Mouse (Mus musculus) neural tube, embryonic 14.5 days (tissue): ENCODE data around the gene Il10rb. TPM values are rescaled to one million over a fixed set of nuclear protein-coding genes. Genes with fewer than 3 reads are reported as not detected.

Experiments used
- ATAC-seq: fragments of 200-750 bp; cut with Nextera tagmentation; 2 replicates; pipeline ENCODE4 v1.8.0; 2017; ENCODE audit warnings: low read depth, mild to moderate bottlenecking, moderate TSS enrichment, moderate library complexity
- H3K27ac ChIP-seq: fragments of 300-500 bp; sonication (generic); 2 replicates; pipeline ENCODE4 v1.5.1; 2014; ENCODE audit warnings: low read depth, mild to moderate bottlenecking, control low read depth, low read length, moderate library complexity, mixed read lengths
- H3K27me3 ChIP-seq: fragments of 300-500 bp; sonication (generic); 2 replicates; pipeline ENCODE4 v1.6.1; 2014; ENCODE audit warnings: low read length; ENCODE audit not compliant: control insufficient read depth, insufficient read depth
- H3K36me3 ChIP-seq: fragments of 300-500 bp; sonication (generic); 2 replicates; pipeline ENCODE4 v1.6.1; 2014; ENCODE audit warnings: low read length, mixed read lengths; ENCODE audit not compliant: control insufficient read depth, insufficient read depth
- H3K4me1 ChIP-seq: fragments of 300-500 bp; sonication (generic); 2 replicates; pipeline ENCODE4 v1.6.1; 2014; ENCODE audit warnings: low read length; ENCODE audit not compliant: control insufficient read depth, insufficient read depth
- H3K4me2 ChIP-seq: fragments of 300-500 bp; sonication (generic); 2 replicates; pipeline ENCODE4 v1.6.1; 2014; ENCODE audit warnings: mild to moderate bottlenecking, low read depth, low read length, control low read depth
- H3K4me3 ChIP-seq: fragments of 300-500 bp; sonication (generic); 2 replicates; pipeline ENCODE4 v1.5.1; 2014; ENCODE audit warnings: low read depth, low read length, control low read depth, mixed read lengths
- H3K9ac ChIP-seq: fragments of 300-500 bp; sonication (generic); replicated peaks from 2 replicates; pipeline ENCODE4 v1.6.1; 2014; ENCODE audit warnings: low read depth, mild to moderate bottlenecking, control low read depth, low read length, mixed read lengths
- H3K9me3 ChIP-seq: fragments of 300-500 bp; sonication (generic); 2 replicates; pipeline ENCODE4 v1.6.1; 2016; ENCODE audit warnings: low read length; ENCODE audit not compliant: control insufficient read depth
- WGBS: fragments of 180-500 bp; shearing (Covaris S2); extraction: QIAGEN DNeasy Blood & Tissue Kit; methylation state at CpG from one replicate; pipeline ENCODE4 v1.1.7; 2014; 5-methylcytosine and 5-hydroxymethylcytosine counted together
- polyA plus RNA-seq: library from polyadenylated mRNA; unstranded; fragments of >200 nt; fragmentation: Nextera tagmentation; extraction: Ambion mirVana; gene quantifications from 2 replicates; pipeline ENCODE4 v1.2.1, GENCODE M21; 2014

Gene Il10rb
- polyA plus RNA-seq, 1 experiment from 2014 or later, result 7.1 TPM

GRCm38 (mm10) chr16:91390100-91390499, 15.9 kb upstream of the Il10rb start:
- no peak overlapping the region for H3K27ac ChIP-seq
- WGBS, result 93% methylated on average over 4 of the region's 4 CpGs
- no peak overlapping the region for H3K4me2 ChIP-seq
- no peak overlapping the region for H3K4me3 ChIP-seq
- H3K9me3 ChIP-seq, result no peaks in the 10 kb centered on the region
- H3K36me3 ChIP-seq, result peaks cover 13% of the 10 kb centered on the region
- no peaks in the 10 kb centered on the region for H3K27me3 ChIP-seq
- no peak for ATAC-seq
- H3K4me1 ChIP-seq, result no peaks in the 10 kb centered on the region
- H3K9ac ChIP-seq, result no peak overlapping the region

- Histone ChIP-seq H3K36me3 (peaks cover 16% of the 10 kb centered on the region), H3K4me1 (no peaks in the 10 kb centered on the region), H3K27me3 (no peaks in the 10 kb centered on the region), H3K9me3 (no peaks in the 10 kb centered on the region), H3K9ac (no peak within 1 kb of the TSS), H3K4me2 (no peak within 1 kb of the TSS), H3K4me3 (no peak within 1 kb of the TSS), H3K27ac (no peak within 1 kb of the TSS)
- 74% methylated on average over 5 of the region's 5 CpGs for WGBS
- no peak for ATAC-seq
Measured at GRCm38 (mm10) chr16:91391421-91391820, 14.5 kb upstream of the Il10rb start, which contains the start of gene Gm21970. Gm21970 (plus strand) TSS chr16:91391721.

DNA sequence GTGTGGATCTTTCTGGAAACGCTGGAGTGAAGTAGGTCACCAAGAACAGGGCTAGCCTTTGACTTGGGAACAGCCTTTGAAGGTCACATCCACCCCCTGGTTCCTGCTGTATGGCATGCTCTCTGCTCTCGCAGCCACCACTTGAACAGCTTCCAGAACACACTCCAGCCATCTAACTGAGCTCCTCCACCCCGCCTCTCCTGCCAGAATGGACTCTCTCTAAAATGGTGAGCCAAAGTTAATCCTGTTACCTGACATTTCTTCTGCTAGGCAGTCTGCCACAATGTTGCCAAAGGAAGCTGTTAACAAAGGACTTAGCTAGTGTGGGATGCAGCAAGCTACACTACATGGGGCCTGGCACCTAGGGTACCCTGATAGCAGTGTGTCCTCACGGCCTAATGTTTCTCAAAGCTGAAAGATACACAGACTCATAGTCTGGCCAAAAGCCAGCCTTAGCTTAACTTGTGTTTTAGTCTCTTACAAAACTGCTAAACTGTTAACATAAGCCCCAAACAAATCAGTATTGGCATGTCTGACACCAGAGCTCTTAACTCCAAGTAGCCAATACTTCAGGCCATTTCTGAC, 11.0 kb upstream of the Il10rb start:
- H3K4me2 ChIP-seq, result no peak overlapping the region
- no peak overlapping the region for H3K9ac ChIP-seq
- H3K27me3 ChIP-seq, result no peaks in the 10 kb centered on the region
- no peaks in the 10 kb centered on the region for H3K4me1 ChIP-seq
- ATAC-seq, result no peak
- 86% methylated on average over 4 of the region's 4 CpGs for WGBS
- H3K27ac ChIP-seq, result no peak overlapping the region
- peaks cover 16% of the 10 kb centered on the region for H3K36me3 ChIP-seq
- no peaks in the 10 kb centered on the region for H3K9me3 ChIP-seq
- H3K4me3 ChIP-seq, result no peak overlapping the region

DNA sequence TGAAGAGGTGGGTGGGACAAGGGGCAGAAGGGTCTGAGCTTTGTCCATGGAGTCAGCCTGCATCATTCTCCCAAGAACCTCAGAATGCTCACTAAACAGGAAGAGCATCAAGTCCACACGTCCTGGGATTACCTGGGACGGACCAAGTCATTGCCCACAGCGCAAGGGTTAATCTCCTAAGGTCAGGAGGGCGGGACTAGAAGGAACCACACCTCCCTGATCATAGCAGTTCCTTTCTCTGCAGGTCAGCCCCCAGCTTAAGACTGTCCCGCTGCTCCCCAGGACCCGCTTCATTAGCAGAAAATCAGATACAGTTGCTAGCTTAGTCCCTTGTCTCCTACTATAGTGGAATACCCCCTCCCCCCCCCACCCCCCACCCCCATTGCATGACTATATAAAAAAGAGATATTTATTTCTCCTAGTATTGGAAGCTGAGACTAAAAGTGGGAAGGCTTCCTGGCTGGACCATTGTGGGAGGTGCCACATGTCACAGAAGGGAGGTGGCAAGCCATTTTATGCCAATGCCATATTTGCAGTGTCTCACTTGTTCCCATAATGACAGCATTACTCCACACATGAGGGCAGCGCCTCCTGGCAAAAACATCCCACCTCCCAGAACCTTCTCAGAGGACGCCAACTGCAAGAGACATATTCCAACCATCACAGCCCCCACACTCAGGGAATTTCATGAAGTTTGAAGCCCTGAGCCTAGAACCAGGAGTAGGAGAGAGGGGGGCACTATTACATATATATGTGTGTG, 10.2 kb upstream of the Il10rb start:
- Histone ChIP-seq H3K4me3 (no peak overlapping the region), H3K4me2 (no peak overlapping the region), H3K9me3 (no peaks in the 10 kb centered on the region), H3K27ac (no peak overlapping the region), H3K4me1 (no peaks in the 10 kb centered on the region), H3K36me3 (peaks cover 16% of the 10 kb centered on the region), H3K9ac (no peak overlapping the region), H3K27me3 (no peaks in the 10 kb centered on the region)
- ATAC-seq, result no peak
- WGBS, result 67% methylated on average over 8 of the region's 8 CpGs

- H3K9me3 ChIP-seq, result no peaks in the 10 kb centered on the region
- H3K27ac ChIP-seq, result no peak overlapping the region
- no peak for ATAC-seq
- no peak overlapping the region for H3K9ac ChIP-seq
- H3K27me3 ChIP-seq, result no peaks in the 10 kb centered on the region
- H3K4me2 ChIP-seq, result no peak overlapping the region
- H3K4me3 ChIP-seq, result no peak overlapping the region
- no peaks in the 10 kb centered on the region for H3K4me1 ChIP-seq
- 78% methylated on average over 10 of the region's 10 CpGs for WGBS
- peaks cover 16% of the 10 kb centered on the region for H3K36me3 ChIP-seq
Measured at GRCm38 (mm10) chr16:91396844-91397537, 9.0 kb upstream of the Il10rb start.

GRCm38 (mm10) chr16:91398030-91398429, 7.9 kb upstream of the Il10rb start:
- H3K4me3 ChIP-seq, result no peak overlapping the region
- no peaks in the 10 kb centered on the region for H3K27me3 ChIP-seq
- H3K9ac ChIP-seq, result no peak overlapping the region
- H3K9me3 ChIP-seq, result no peaks in the 10 kb centered on the region
- H3K4me2 ChIP-seq, result no peak overlapping the region
- WGBS, result 85% methylated on average over 12 of the region's 12 CpGs
- H3K27ac ChIP-seq, result no peak overlapping the region
- H3K4me1 ChIP-seq, result no peaks in the 10 kb centered on the region
- ATAC-seq, result no peak
- peaks cover 11% of the 10 kb centered on the region for H3K36me3 ChIP-seq

DNA sequence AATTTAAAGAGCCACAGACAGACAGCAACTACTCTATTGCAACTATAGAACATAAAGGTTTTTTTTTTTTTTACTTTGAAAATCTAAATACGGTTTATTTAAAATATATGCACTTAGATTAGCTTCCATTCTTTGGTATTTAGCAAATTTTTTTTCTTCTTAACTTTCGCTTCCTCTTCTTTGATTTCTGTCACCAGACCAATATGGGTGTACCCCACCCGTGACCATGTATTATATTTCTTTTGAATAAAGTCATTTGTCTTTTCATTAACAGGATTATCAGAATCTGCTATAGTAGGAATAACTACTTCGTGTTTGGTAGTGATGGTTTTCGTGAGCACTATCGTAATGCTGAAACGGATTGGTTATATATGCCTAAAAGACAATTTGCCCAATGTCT, 7.0 kb upstream of the Il10rb start:
- H3K4me3 ChIP-seq, result no peak overlapping the region
- H3K27me3 ChIP-seq, result no peaks in the 10 kb centered on the region
- no peak overlapping the region for H3K9ac ChIP-seq
- WGBS, result 94% methylated on average over 7 of the region's 7 CpGs
- no peaks in the 10 kb centered on the region for H3K4me1 ChIP-seq
- no peaks in the 10 kb centered on the region for H3K9me3 ChIP-seq
- peaks cover 9% of the 10 kb centered on the region for H3K36me3 ChIP-seq
- no peak for ATAC-seq
- no peak overlapping the region for H3K4me2 ChIP-seq
- H3K27ac ChIP-seq, result no peak overlapping the region

DNA sequence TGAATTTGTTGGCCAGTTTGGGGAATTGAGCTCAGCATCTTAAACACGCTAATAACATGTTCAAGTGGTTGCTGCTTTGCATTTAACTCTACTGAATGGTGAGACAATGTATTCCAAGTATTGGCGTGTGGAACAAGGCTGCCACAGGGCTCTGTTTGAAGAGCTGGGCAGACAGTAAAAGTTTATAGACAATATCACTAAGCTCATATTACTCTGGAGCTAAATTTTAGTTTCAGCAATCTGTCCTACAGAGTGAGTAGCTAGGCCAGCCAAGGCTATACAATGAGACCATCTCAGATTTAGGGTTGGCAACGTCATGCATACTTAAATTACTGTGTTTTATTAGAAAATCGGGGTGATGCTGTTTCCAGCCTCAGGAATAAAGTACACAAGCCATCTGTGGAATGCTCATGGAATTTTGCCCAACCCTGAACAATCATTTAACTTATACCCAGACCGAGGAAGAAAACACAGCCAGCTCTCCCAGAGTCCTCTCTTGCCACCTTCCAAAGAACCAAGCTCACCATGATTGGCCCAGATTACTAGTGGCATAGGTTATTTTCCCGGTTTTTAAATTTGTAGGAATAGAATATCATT, 4.3 kb upstream of the Il10rb start:
- ATAC-seq, result no peak
- no peaks in the 10 kb centered on the region for H3K9me3 ChIP-seq
- H3K4me1 ChIP-seq, result no peaks in the 10 kb centered on the region; the same call in 1 of the 2 replicates
- H3K4me3 ChIP-seq, result no peak overlapping the region
- no peak overlapping the region for H3K27ac ChIP-seq
- no peaks in the 10 kb centered on the region for H3K27me3 ChIP-seq
- H3K9ac ChIP-seq, result no peak overlapping the region
- 80% methylated on average over 6 of the region's 6 CpGs for WGBS
- no peaks in the 10 kb centered on the region for H3K36me3 ChIP-seq
- H3K4me2 ChIP-seq, result no peak overlapping the region

- H3K4me3 ChIP-seq, result no peak overlapping the region
- no peak overlapping the region for H3K27ac ChIP-seq
- no peak overlapping the region for H3K9ac ChIP-seq
- no peaks in the 10 kb centered on the region; the same call in 1 of the 2 replicates for H3K4me1 ChIP-seq
- no peaks in the 10 kb centered on the region for H3K9me3 ChIP-seq
- WGBS, result 73% methylated on average over 9 of the region's 9 CpGs
- no peaks in the 10 kb centered on the region for H3K27me3 ChIP-seq
- no peaks in the 10 kb centered on the region for H3K36me3 ChIP-seq
- no peak for ATAC-seq
- H3K4me2 ChIP-seq, result no peak overlapping the region
Measured at GRCm38 (mm10) chr16:91403784-91404183, 2.2 kb upstream of the Il10rb start.
